Mouse (Mus musculus): ENCODE results near the gene Tmem87b. TPM values are rescaled to one million over a fixed set of nuclear protein-coding genes. Genes with fewer than 3 reads are reported as not detected.

Gene Tmem87b
- total and polyA plus RNA-seq, 2 experiments from 2014 or later: 27.7 to 34.8 TPM

GRCm38 (mm10) chr2:128838611-128839010, 20.7 kb downstream of the Tmem87b start:
- Histone ChIP-seq H3K36me3 (ENCODE audit: insufficient read depth, low read length) (peaks cover 59% of the 10 kb centered on the region), H3K9ac (replicated peaks; ENCODE audit: low read length, poor library complexity, severe bottlenecking) (no peak overlapping the region), H3K4me1 (ENCODE audit: insufficient read depth, low read length) (no peaks in the 10 kb centered on the region), H3K4me2 (ENCODE audit: low read depth, low read length, poor library complexity, severe bottlenecking) (no peak overlapping the region), H3K27ac (ENCODE audit: low read depth, low read length) (no peak overlapping the region), H3K27me3 (ENCODE audit: insufficient read depth, low read length) (no peaks in the 10 kb centered on the region), H3K4me3 (ENCODE audit: low read depth, low read length) (no peak overlapping the region), H3K9me3 (ENCODE audit: low read length) (no peaks in the 10 kb centered on the region)
- DNase-seq (ENCODE audit: low spot score) (no peak), ATAC-seq (ENCODE audit: low FRiP score) (no peak)
- WGBS: 93% methylated on average over 3 of the region's 3 CpGs
- no peak for TF ChIP-seq CTCF (IDR thresholded peaks at IDR 0.05)

GRCm38 (mm10) chr2:128839501-128839900, 21.6 kb downstream of the Tmem87b start:
- ATAC-seq (ENCODE audit: low FRiP score): no peak
- H3K9me3 ChIP-seq (ENCODE audit: low read length): no peaks in the 10 kb centered on the region
- H3K27me3 ChIP-seq (ENCODE audit: insufficient read depth, low read length): no peaks in the 10 kb centered on the region
- H3K36me3 ChIP-seq (ENCODE audit: insufficient read depth, low read length): peaks cover 58% of the 10 kb centered on the region
- H3K4me3 ChIP-seq (ENCODE audit: low read depth, low read length): no peak overlapping the region
- H3K4me2 ChIP-seq (ENCODE audit: low read depth, low read length, poor library complexity, severe bottlenecking): no peak overlapping the region
- H3K9ac ChIP-seq (replicated peaks; ENCODE audit: low read length, poor library complexity, severe bottlenecking): no peak overlapping the region
- 91% methylated on average over 2 of the region's 2 CpGs for WGBS
- no peak overlapping the region for H3K27ac ChIP-seq (ENCODE audit: low read depth, low read length)
- TF ChIP-seq CTCF (IDR thresholded peaks at IDR 0.05): no peak
- DNase-seq (ENCODE audit: low spot score): no peak
- no peaks in the 10 kb centered on the region for H3K4me1 ChIP-seq (ENCODE audit: insufficient read depth, low read length)

- WGBS: 91% methylated on average over 8 of the region's 8 CpGs
- no peak overlapping the region for H3K9ac ChIP-seq (replicated peaks; ENCODE audit: low read length, poor library complexity, severe bottlenecking)
- ATAC-seq (ENCODE audit: low FRiP score): no peak
- H3K4me3 ChIP-seq (ENCODE audit: low read depth, low read length): no peak overlapping the region
- no peaks in the 10 kb centered on the region for H3K27me3 ChIP-seq (ENCODE audit: insufficient read depth, low read length)
- H3K27ac ChIP-seq (ENCODE audit: low read depth, low read length): no peak overlapping the region
- no peak for DNase-seq (ENCODE audit: low spot score)
- peaks cover 48% of the 10 kb centered on the region for H3K36me3 ChIP-seq (ENCODE audit: insufficient read depth, low read length)
- no peaks in the 10 kb centered on the region for H3K4me1 ChIP-seq (ENCODE audit: insufficient read depth, low read length)
- no peak overlapping the region for H3K4me2 ChIP-seq (ENCODE audit: low read depth, low read length, poor library complexity, severe bottlenecking)
- no peak for TF ChIP-seq CTCF (IDR thresholded peaks at IDR 0.05)
- no peaks in the 10 kb centered on the region for H3K9me3 ChIP-seq (ENCODE audit: low read length)
Measured at GRCm38 (mm10) chr2:128842437-128842836, 24.5 kb downstream of the Tmem87b start.

- TF ChIP-seq CTCF (IDR thresholded peaks at IDR 0.05): no peak
- Histone ChIP-seq H3K4me2 (ENCODE audit: low read depth, low read length, poor library complexity, severe bottlenecking) (no peak overlapping the region), H3K9me3 (ENCODE audit: low read length) (no peaks in the 10 kb centered on the region), H3K4me1 (ENCODE audit: insufficient read depth, low read length) (no peaks in the 10 kb centered on the region), H3K36me3 (ENCODE audit: insufficient read depth, low read length) (peaks cover 47% of the 10 kb centered on the region), H3K4me3 (ENCODE audit: low read depth, low read length) (no peak overlapping the region), H3K27ac (ENCODE audit: low read depth, low read length) (no peak overlapping the region), H3K27me3 (ENCODE audit: insufficient read depth, low read length) (no peaks in the 10 kb centered on the region), H3K9ac (replicated peaks; ENCODE audit: low read length, poor library complexity, severe bottlenecking) (no peak overlapping the region)
- peak; percentile 9 for DNase-seq (ENCODE audit: low spot score)
- 93% methylated on average over 2 of the region's 2 CpGs for WGBS
- no peak for ATAC-seq (ENCODE audit: low FRiP score)
Measured at GRCm38 (mm10) chr2:128850036-128850435, 32.1 kb downstream of the Tmem87b start.

- Histone ChIP-seq H3K27ac (ENCODE audit: low read depth, low read length) (no peak overlapping the region), H3K27me3 (ENCODE audit: insufficient read depth, low read length) (no peaks in the 10 kb centered on the region), H3K4me3 (ENCODE audit: low read depth, low read length) (no peak overlapping the region), H3K9me3 (ENCODE audit: low read length) (no peaks in the 10 kb centered on the region), H3K4me1 (ENCODE audit: insufficient read depth, low read length) (no peaks in the 10 kb centered on the region), H3K4me2 (ENCODE audit: low read depth, low read length, poor library complexity, severe bottlenecking) (no peak overlapping the region), H3K36me3 (ENCODE audit: insufficient read depth, low read length) (peaks cover 15% of the 10 kb centered on the region), H3K9ac (replicated peaks; ENCODE audit: low read length, poor library complexity, severe bottlenecking) (no peak overlapping the region)
- peak; percentile 62 for TF ChIP-seq CTCF (IDR thresholded peaks at IDR 0.05)
- 88% methylated on average over 1 of the region's 1 CpGs for WGBS
- DNase-seq (ENCODE audit: low spot score): peak; percentile 16
- ATAC-seq (ENCODE audit: low FRiP score): no peak
Measured at GRCm38 (mm10) chr2:128856673-128857072, 38.8 kb downstream of the Tmem87b start.

- WGBS: 90% methylated on average over 6 of the region's 6 CpGs
Measured at GRCm38 (mm10) chr2:128858962-128859361, 41.0 kb downstream of the Tmem87b start.

More at GRCm38 (mm10) chr2:128858962-128859361, 41.0 kb downstream of the Tmem87b start:
- no peaks in the 10 kb centered on the region for H3K4me1 ChIP-seq (ENCODE audit: insufficient read depth, low read length)
- no peak overlapping the region for H3K4me3 ChIP-seq (ENCODE audit: low read depth, low read length)
- no peaks in the 10 kb centered on the region for H3K9me3 ChIP-seq (ENCODE audit: low read length)
- 0 out of 2 replicates have a peak, but pooled peaks cover 4% of the 10 kb centered on the region for H3K27me3 ChIP-seq (ENCODE audit: insufficient read depth, low read length)
- ATAC-seq (ENCODE audit: low FRiP score) (no peak), DNase-seq (ENCODE audit: low spot score) (no peak)
- no peak overlapping the region for H3K9ac ChIP-seq (replicated peaks; ENCODE audit: low read length, poor library complexity, severe bottlenecking)
- no peak overlapping the region for H3K4me2 ChIP-seq (ENCODE audit: low read depth, low read length, poor library complexity, severe bottlenecking)
- no peaks in the 10 kb centered on the region for H3K36me3 ChIP-seq (ENCODE audit: insufficient read depth, low read length)
- no peak for TF ChIP-seq CTCF (IDR thresholded peaks at IDR 0.05)
- H3K27ac ChIP-seq (ENCODE audit: low read depth, low read length): no peak overlapping the region

Data from midbrain, postnatal 0 days (tissue).